Mouse (Mus musculus): ENCODE measurements around the gene Ube2c. TPM values are rescaled to one million over a fixed set of nuclear protein-coding genes. Genes with fewer than 3 reads are reported as not detected.

The Ube2c gene
- total and polyA plus RNA-seq, 2 experiments from 2014 or later = 61.2 to 70.6 TPM

GRCm38 (mm10) chr2:164778015-164778287 is 8.3 kb downstream of the Ube2c start:
- H3K4me1 ChIP-seq (ENCODE audit: insufficient read depth, low read length) = no peaks in the 10 kb centered on the region
- ATAC-seq = no peak
- 91% methylated on average over 11 of the region's 11 CpGs for WGBS

DNA sequence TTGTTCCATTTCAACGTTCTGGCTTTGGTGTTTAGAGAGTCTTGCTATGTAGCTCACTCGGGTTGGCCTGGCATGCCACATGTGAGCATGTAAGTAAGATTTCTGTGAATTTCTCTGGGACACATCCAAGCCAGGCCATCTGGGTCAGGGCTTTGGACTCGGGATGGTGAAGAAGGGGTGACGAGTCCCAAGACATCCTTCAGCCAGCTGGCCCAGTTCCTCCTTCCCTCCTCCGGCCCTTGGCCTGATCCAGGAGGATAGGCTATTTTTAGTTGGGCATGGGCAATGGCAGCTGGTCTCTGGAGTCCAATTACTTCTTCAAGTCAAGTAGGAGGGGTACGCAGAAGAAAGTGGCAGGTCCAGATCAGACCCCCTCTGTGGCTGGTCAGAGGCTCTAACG is 9.1 kb downstream of the Ube2c start:
- ATAC-seq = no peak
- no peaks in the 10 kb centered on the region for H3K36me3 ChIP-seq (ENCODE audit: insufficient read depth, low read length)
- no peak overlapping the region for H3K4me3 ChIP-seq (ENCODE audit: low read length)
- WGBS = 79% methylated on average over 7 of the region's 7 CpGs
- no peak overlapping the region for H3K4me2 ChIP-seq (ENCODE audit: low read depth, low read length)
- no peaks in the 10 kb centered on the region for H3K4me1 ChIP-seq (ENCODE audit: insufficient read depth, low read length)
- H3K27ac ChIP-seq = no peak overlapping the region
- H3K9ac ChIP-seq (replicated peaks; ENCODE audit: low read length) = no peak overlapping the region
- H3K27me3 ChIP-seq (ENCODE audit: insufficient read depth, low read length) = no peaks in the 10 kb centered on the region
- H3K9me3 ChIP-seq (ENCODE audit: low read length) = no peaks in the 10 kb centered on the region
- TF ChIP-seq CTCF (IDR thresholded peaks at IDR 0.05; ENCODE audit: low read depth) = no peak
- DNase-seq (ENCODE audit: low spot score) = no peak

More at GRCm38 (mm10) chr2:164778015-164778287, 8.3 kb downstream of the Ube2c start:
- Histone ChIP-seq H3K9me3 (ENCODE audit: low read length) (no peaks in the 10 kb centered on the region), H3K9ac (replicated peaks; ENCODE audit: low read length) (no peak overlapping the region), H3K27ac (no peak overlapping the region), H3K36me3 (ENCODE audit: insufficient read depth, low read length) (no peaks in the 10 kb centered on the region), H3K4me3 (ENCODE audit: low read length) (no peak overlapping the region), H3K4me2 (ENCODE audit: low read depth, low read length) (no peak overlapping the region), H3K27me3 (ENCODE audit: insufficient read depth, low read length) (no peaks in the 10 kb centered on the region)
- TF ChIP-seq CTCF (IDR thresholded peaks at IDR 0.05; ENCODE audit: low read depth) = no peak
- no peak for DNase-seq (ENCODE audit: low spot score)

GRCm38 (mm10) chr2:164779481-164780086 is 9.9 kb downstream of the Ube2c start, which contains the start of gene Tnnc2:
TSS of gene Tnnc2 (minus strand) at chr2:164779967.
- no peak within 1 kb of the TSS for H3K27ac ChIP-seq
- no peak within 1 kb of the TSS for H3K4me3 ChIP-seq (ENCODE audit: low read length)
- WGBS = 71% methylated on average over 8 of the region's 8 CpGs
- H3K27me3 ChIP-seq (ENCODE audit: insufficient read depth, low read length) = no peaks in the 10 kb centered on the region
- no peaks in the 10 kb centered on the region for H3K4me1 ChIP-seq (ENCODE audit: insufficient read depth, low read length)
- H3K9me3 ChIP-seq (ENCODE audit: low read length) = no peaks in the 10 kb centered on the region
- H3K9ac ChIP-seq (replicated peaks; ENCODE audit: low read length) = no peak within 1 kb of the TSS
- no peaks in the 10 kb centered on the region for H3K36me3 ChIP-seq (ENCODE audit: insufficient read depth, low read length)
- no peak within 1 kb of the TSS for H3K4me2 ChIP-seq (ENCODE audit: low read depth, low read length)
- no peak for TF ChIP-seq CTCF (IDR thresholded peaks at IDR 0.05; ENCODE audit: low read depth)
- DNase-seq (ENCODE audit: low spot score) (no peak), ATAC-seq (no peak)

DNA sequence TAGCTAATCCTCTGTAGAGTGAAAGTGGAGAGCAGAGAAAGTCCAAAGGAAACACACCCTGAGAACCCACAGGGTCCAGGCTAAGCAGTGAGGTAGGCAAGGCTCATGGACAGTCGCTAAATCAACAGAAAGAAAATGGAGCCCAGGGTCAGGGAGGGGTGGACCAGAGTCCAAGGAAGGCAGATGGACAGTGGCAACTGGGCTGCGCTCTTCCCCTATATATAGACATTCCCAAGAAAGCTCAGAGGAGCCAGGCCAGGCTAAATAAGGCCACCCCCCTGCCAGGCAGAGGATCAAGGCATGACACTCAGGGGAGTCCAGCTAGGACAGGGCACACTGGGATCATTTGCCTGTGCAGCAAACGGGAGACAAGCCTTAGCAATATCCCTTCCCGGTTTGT is 12.2 kb downstream of the Ube2c start:
- ATAC-seq = no peak
- 76% methylated on average over 4 of the region's 4 CpGs for WGBS
- no peak overlapping the region for H3K4me3 ChIP-seq (ENCODE audit: low read length)
- H3K9me3 ChIP-seq (ENCODE audit: low read length) = no peaks in the 10 kb centered on the region
- H3K4me1 ChIP-seq (ENCODE audit: insufficient read depth, low read length) = no peaks in the 10 kb centered on the region; the same call in 1 of the 2 replicates
- no peak overlapping the region for H3K27ac ChIP-seq
- no peak for DNase-seq (ENCODE audit: low spot score)
- no peak for TF ChIP-seq CTCF (IDR thresholded peaks at IDR 0.05; ENCODE audit: low read depth)
- H3K27me3 ChIP-seq (ENCODE audit: insufficient read depth, low read length) = no peaks in the 10 kb centered on the region
- no peak overlapping the region for H3K9ac ChIP-seq (replicated peaks; ENCODE audit: low read length)
- no peaks in the 10 kb centered on the region for H3K36me3 ChIP-seq (ENCODE audit: insufficient read depth, low read length)
- no peak overlapping the region for H3K4me2 ChIP-seq (ENCODE audit: low read depth, low read length)

DNA sequence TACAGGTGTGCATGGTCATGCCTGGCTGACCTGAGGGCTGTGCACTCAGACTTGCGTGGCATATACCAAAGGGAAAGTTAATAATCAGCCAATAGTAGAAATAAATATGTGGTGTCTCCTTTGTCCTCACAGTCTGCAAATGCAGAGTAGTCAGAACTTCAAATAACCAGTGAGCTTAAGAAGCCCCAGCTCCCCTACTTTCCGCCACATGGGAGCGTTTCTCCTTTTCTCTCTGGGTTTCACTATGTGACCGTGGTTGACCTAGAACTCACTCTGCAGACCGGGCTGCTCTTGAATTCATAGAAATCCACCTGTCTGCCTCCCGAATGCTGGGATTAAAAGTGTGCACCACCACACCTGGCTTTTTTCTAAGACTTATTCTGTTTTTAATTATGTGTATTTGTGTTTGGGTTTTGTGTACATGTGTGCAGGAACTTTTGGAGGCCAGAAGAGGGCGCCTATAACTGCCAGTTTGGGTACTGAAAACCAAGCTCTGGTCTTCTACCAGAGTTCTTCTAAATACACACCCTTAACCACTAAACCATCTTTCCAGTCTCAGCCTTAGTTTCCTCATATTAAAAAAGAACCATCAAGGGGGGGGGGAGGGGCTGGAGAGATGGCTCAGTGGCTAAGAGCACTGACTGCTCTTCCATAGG is 14.4 kb downstream of the Ube2c start:
- WGBS = 80% methylated on average over 7 of the region's 7 CpGs

GRCm38 (mm10) chr2:164784869-164785420 is 15.2 kb downstream of the Ube2c start:
- Histone ChIP-seq H3K27ac (peak overlapping the region; percentile 89), H3K9me3 (ENCODE audit: low read length) (no peaks in the 10 kb centered on the region), H3K4me2 (ENCODE audit: low read depth, low read length) (peak overlapping the region; percentile 93), H3K9ac (replicated peaks; ENCODE audit: low read length) (peak overlapping the region; percentile 92; the same call in 1 of the 2 replicates), H3K27me3 (ENCODE audit: insufficient read depth, low read length) (no peaks in the 10 kb centered on the region), H3K4me3 (ENCODE audit: low read length) (peak overlapping the region; percentile 75), H3K36me3 (ENCODE audit: insufficient read depth, low read length) (no peaks in the 10 kb centered on the region), H3K4me1 (ENCODE audit: insufficient read depth, low read length) (no peaks in the 10 kb centered on the region; the same call in 1 of the 2 replicates)
- 12% methylated on average over 7 of the region's 7 CpGs for WGBS
- ATAC-seq = no peak
- no peak for TF ChIP-seq CTCF (IDR thresholded peaks at IDR 0.05; ENCODE audit: low read depth)
- no peak for DNase-seq (ENCODE audit: low spot score)

More for the DNA sequence above, 14.4 kb downstream of the Ube2c start:
- H3K27ac ChIP-seq = no peak overlapping the region
- no peaks in the 10 kb centered on the region for H3K9me3 ChIP-seq (ENCODE audit: low read length)
- no peaks in the 10 kb centered on the region; the same call in 1 of the 2 replicates for H3K4me1 ChIP-seq (ENCODE audit: insufficient read depth, low read length)
- H3K27me3 ChIP-seq (ENCODE audit: insufficient read depth, low read length) = no peaks in the 10 kb centered on the region
- H3K4me3 ChIP-seq (ENCODE audit: low read length) = no peak overlapping the region
- H3K9ac ChIP-seq (replicated peaks; ENCODE audit: low read length) = no peak overlapping the region
- peak; percentile 50 for DNase-seq (ENCODE audit: low spot score)
- no peak overlapping the region for H3K4me2 ChIP-seq (ENCODE audit: low read depth, low read length)
- no peaks in the 10 kb centered on the region for H3K36me3 ChIP-seq (ENCODE audit: insufficient read depth, low read length)
- TF ChIP-seq CTCF (IDR thresholded peaks at IDR 0.05; ENCODE audit: low read depth) = peak; percentile 51
- ATAC-seq = no peak

All from hindbrain, postnatal 0 days (tissue).